Mouse (Mus musculus) limb, embryonic 15.5 days (tissue): Measurements from ENCODE around the gene Snx9. TPM values are rescaled to one million over a fixed set of nuclear protein-coding genes. Genes with fewer than 3 reads are reported as not detected.

Experiments
- ATAC-seq: fragments of 200-750 bp; cut with Nextera tagmentation; 2 replicates; pipeline ENCODE4 v1.8.0; 2017; ENCODE audit warnings: low read depth, moderate TSS enrichment; ENCODE audit not compliant: insufficient number of reproducible peaks, low FRiP score, low TSS enrichment
- H3K27ac ChIP-seq: fragments of 300-500 bp; sonication (generic); 2 replicates; pipeline ENCODE4 v1.5.1; 2015; ENCODE audit warnings: moderate library complexity, mild to moderate bottlenecking, inconsistent platforms
- H3K27me3 ChIP-seq: fragments of 300-500 bp; sonication (generic); 2 replicates; pipeline ENCODE4 v1.6.1; 2015; ENCODE audit warnings: inconsistent platforms
- H3K36me3 ChIP-seq: fragments of 300-500 bp; sonication (generic); 2 replicates; pipeline ENCODE4 v1.6.1; 2015; ENCODE audit warnings: inconsistent platforms
- H3K4me1 ChIP-seq: fragments of 300-500 bp; sonication (generic); 2 replicates; pipeline ENCODE4 v1.6.1; 2015; ENCODE audit warnings: inconsistent platforms
- H3K4me2 ChIP-seq: fragments of 300-500 bp; sonication (generic); 2 replicates; pipeline ENCODE4 v1.6.1; 2015; ENCODE audit warnings: mild to moderate bottlenecking, inconsistent platforms
- H3K4me3 ChIP-seq: fragments of 300-500 bp; sonication (generic); 2 replicates; pipeline ENCODE4 v1.5.1; 2015; ENCODE audit warnings: mild to moderate bottlenecking, inconsistent platforms
- H3K9ac ChIP-seq: fragments of 300-500 bp; sonication (generic); 2 replicates; pipeline ENCODE4 v1.6.1; 2015; ENCODE audit warnings: inconsistent platforms
- H3K9me3 ChIP-seq: fragments of 300-500 bp; sonication (generic); 2 replicates; pipeline ENCODE4 v1.6.1; 2016; ENCODE audit warnings: inconsistent platforms
- WGBS: fragments of 180-500 bp; shearing (Covaris S2); methylation state at CpG from one replicate; pipeline ENCODE4 v1.1.7; 2015; 5-methylcytosine and 5-hydroxymethylcytosine counted together
- polyA plus RNA-seq: library from polyadenylated mRNA; unstranded; fragments of >200 nt; fragmentation: Nextera tagmentation; extraction: Ambion mirVana; gene quantifications from 2 replicates; pipeline ENCODE4 v1.2.1, GENCODE M21; 2015

Gene Snx9
- polyA plus RNA-seq, 1 experiment from 2014 or later: 34.9 TPM

DNA sequence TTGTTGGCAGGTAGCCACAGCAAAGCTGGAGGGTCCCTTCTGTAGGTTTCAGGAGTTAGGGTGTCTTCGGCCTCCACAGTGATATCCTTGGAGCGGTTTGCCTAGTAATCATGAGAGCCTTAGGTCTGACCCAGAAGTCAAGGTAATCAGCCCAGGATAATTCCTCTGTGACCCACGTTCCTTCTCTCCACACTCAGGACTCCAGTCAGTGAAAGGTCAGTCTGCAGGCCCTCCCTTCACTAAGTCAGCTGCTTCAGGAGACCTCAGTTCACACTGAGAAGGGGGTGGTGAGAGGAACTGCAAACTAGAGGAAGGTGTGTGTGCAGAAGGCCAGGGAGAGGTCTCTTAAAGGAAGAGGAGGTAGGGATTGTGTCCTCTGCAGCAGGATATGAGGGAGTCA lies 28.3 kb downstream of the Snx9 start:
- no peak overlapping the region for H3K27ac ChIP-seq
- ATAC-seq: no peak
- no peak overlapping the region for H3K9ac ChIP-seq
- no peaks in the 10 kb centered on the region for H3K9me3 ChIP-seq
- H3K36me3 ChIP-seq: no peaks in the 10 kb centered on the region
- no peak overlapping the region for H3K4me2 ChIP-seq
- H3K4me3 ChIP-seq: no peak overlapping the region
- WGBS: 77% methylated on average over 3 of the region's 3 CpGs
- peaks cover 13% of the 10 kb centered on the region for H3K4me1 ChIP-seq
- H3K27me3 ChIP-seq: no peaks in the 10 kb centered on the region

- Histone ChIP-seq H3K27ac (no peak overlapping the region), H3K4me2 (no peak overlapping the region), H3K27me3 (no peaks in the 10 kb centered on the region), H3K9me3 (no peaks in the 10 kb centered on the region), H3K9ac (no peak overlapping the region), H3K4me1 (peaks cover 19% of the 10 kb centered on the region), H3K4me3 (no peak overlapping the region), H3K36me3 (no peaks in the 10 kb centered on the region)
- WGBS: 64% methylated on average over 5 of the region's 5 CpGs
- ATAC-seq: no peak
Observed at GRCm38 (mm10) chr17:5870002-5870401, 28.9 kb downstream of the Snx9 start.

GRCm38 (mm10) chr17:5870696-5871095 lies 29.6 kb downstream of the Snx9 start:
- WGBS: 91% methylated on average over 11 of the region's 11 CpGs

DNA sequence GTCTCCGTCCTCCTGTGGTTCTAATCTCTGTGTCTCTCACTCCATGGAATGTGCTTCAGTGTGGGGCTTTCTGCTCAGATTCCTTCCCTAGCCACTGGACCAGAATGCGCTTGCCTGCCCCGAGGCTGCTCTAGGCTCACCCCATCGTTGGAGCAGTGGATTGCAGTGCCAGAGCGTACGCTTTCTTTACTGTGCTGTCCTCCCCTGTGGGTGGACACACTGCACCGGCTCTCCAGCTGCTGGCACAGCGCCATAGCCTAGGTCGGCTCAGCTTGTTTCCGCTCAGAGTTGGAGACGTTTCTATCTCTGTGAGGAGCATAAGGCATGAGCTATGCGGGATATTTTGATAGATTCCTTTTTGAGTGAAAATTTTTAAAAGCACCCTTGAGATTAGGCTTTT lies 31.4 kb downstream of the Snx9 start:
- 0 out of 2 replicates have a peak, but pooled peaks have one; percentile 52 for ATAC-seq
- Histone ChIP-seq H3K36me3 (no peaks in the 10 kb centered on the region), H3K4me2 (no peak overlapping the region), H3K4me1 (peaks cover 22% of the 10 kb centered on the region), H3K9ac (no peak overlapping the region), H3K9me3 (no peaks in the 10 kb centered on the region), H3K4me3 (no peak overlapping the region), H3K27ac (peak overlapping the region; percentile 5; the same call in 1 of the 2 replicates), H3K27me3 (no peaks in the 10 kb centered on the region)
- WGBS: 33% methylated on average over 12 of the region's 12 CpGs

More at GRCm38 (mm10) chr17:5870696-5871095, 29.6 kb downstream of the Snx9 start:
- no peak for ATAC-seq
- H3K4me2 ChIP-seq: no peak overlapping the region
- H3K9me3 ChIP-seq: no peaks in the 10 kb centered on the region
- no peak overlapping the region for H3K4me3 ChIP-seq
- no peaks in the 10 kb centered on the region for H3K36me3 ChIP-seq
- no peak overlapping the region for H3K27ac ChIP-seq
- H3K27me3 ChIP-seq: no peaks in the 10 kb centered on the region
- H3K9ac ChIP-seq: no peak overlapping the region
- peaks cover 19% of the 10 kb centered on the region for H3K4me1 ChIP-seq

GRCm38 (mm10) chr17:5874565-5874964 lies 33.4 kb downstream of the Snx9 start:
- Histone ChIP-seq H3K4me3 (no peak overlapping the region), H3K36me3 (no peaks in the 10 kb centered on the region), H3K4me1 (peaks cover 13% of the 10 kb centered on the region), H3K4me2 (no peak overlapping the region), H3K9ac (no peak overlapping the region), H3K27me3 (no peaks in the 10 kb centered on the region), H3K9me3 (no peaks in the 10 kb centered on the region), H3K27ac (no peak overlapping the region)
- 100% methylated on average over 1 of the region's 1 CpGs for WGBS
- no peak for ATAC-seq

GRCm38 (mm10) chr17:5877611-5878157 lies 36.6 kb downstream of the Snx9 start:
- Histone ChIP-seq H3K27me3 (no peaks in the 10 kb centered on the region), H3K4me3 (no peak overlapping the region), H3K36me3 (no peaks in the 10 kb centered on the region), H3K27ac (no peak overlapping the region), H3K9me3 (no peaks in the 10 kb centered on the region), H3K4me2 (no peak overlapping the region), H3K9ac (no peak overlapping the region), H3K4me1 (peaks cover 9% of the 10 kb centered on the region)
- 87% methylated on average over 10 of the region's 10 CpGs for WGBS
- no peak for ATAC-seq

DNA sequence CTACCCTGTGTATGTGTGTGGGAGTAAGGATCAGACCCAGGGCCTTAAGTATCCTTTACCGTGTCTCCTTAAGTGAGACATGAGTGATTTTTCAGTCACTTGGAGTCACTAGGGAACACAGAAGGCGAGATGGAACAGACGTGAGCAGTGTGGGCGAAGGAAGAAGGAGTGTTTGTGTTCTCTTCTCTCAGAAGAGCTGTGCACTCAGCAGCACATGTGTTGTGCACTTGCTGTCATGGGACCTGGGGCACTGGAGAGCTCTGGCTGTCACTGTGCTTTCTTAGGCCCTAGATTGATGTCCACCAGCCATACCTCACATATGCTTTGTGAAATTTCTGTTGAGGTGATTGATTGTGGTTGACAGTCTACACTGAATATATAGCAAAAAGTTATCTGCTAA lies 37.7 kb downstream of the Snx9 start:
- Histone ChIP-seq H3K9ac (no peak overlapping the region), H3K4me2 (no peak overlapping the region), H3K27me3 (no peaks in the 10 kb centered on the region), H3K4me1 (peaks cover 9% of the 10 kb centered on the region), H3K4me3 (no peak overlapping the region), H3K36me3 (no peaks in the 10 kb centered on the region), H3K27ac (no peak overlapping the region), H3K9me3 (no peaks in the 10 kb centered on the region)
- 87% methylated on average over 4 of the region's 4 CpGs for WGBS
- ATAC-seq: no peak

DNA sequence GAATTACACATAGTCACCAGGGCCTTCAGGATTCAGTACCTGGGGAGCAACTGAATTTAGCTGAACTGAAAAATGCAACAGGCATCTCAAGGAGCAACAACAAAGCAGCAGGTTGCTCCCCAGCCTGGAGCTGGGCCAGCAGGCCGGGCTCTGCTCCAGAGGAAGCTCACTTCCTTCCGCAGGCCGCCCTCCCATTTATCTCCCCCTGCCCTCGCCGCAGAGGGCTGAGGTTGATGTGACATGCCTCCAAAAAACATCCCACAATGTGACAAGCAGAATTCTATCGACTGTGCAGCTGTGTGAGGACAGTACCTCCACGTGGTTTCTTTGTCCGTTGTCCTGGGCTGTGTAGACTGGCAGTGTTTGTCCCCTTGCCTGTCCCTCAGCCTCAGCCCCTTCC lies 44.3 kb downstream of the Snx9 start:
- no peak overlapping the region for H3K4me2 ChIP-seq
- H3K36me3 ChIP-seq: peaks cover 6% of the 10 kb centered on the region
- no peak for ATAC-seq
- no peak overlapping the region for H3K4me3 ChIP-seq
- WGBS: 49% methylated on average over 8 of the region's 8 CpGs
- no peaks in the 10 kb centered on the region for H3K9me3 ChIP-seq
- H3K27ac ChIP-seq: peak overlapping the region; percentile 57
- peaks cover 13% of the 10 kb centered on the region for H3K4me1 ChIP-seq
- no peaks in the 10 kb centered on the region for H3K27me3 ChIP-seq
- no peak overlapping the region for H3K9ac ChIP-seq

DNA sequence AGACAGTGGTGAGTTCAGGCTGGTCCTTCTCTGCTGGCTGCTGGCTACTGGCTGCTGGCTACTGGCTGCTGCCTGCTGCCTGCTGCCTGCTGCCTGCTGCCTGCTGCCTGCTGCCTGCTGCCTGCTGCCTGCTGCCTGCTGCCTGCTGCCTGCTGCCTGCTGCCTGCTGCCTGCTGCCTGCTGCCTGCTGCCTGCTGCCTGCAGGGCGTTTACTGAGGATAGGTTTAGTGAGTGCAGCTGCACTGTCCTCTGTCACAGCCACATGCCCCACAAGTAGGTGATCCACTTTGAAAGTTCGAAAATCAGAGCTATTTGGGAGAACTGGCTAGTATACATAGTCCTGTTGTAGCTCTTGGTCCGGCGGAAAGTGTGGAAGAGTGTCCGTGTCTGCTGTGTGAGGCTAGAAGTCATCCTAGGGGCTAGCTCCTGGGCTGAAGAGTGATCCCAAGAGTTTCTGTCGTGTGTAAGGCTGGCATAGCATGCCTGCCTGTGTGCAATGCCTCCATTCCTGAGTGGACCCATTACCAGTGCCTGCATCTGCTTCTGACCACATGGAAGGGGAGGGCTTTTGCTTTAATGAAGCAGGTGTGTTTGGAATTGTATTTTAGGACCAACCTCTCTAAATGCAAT lies 45.2 kb downstream of the Snx9 start:
- peaks cover 14% of the 10 kb centered on the region for H3K36me3 ChIP-seq
- H3K4me1 ChIP-seq: peaks cover 13% of the 10 kb centered on the region
- 71% methylated on average over 6 of the region's 6 CpGs for WGBS
- H3K27me3 ChIP-seq: no peaks in the 10 kb centered on the region
- H3K9me3 ChIP-seq: no peaks in the 10 kb centered on the region
- no peak overlapping the region for H3K4me2 ChIP-seq
- H3K4me3 ChIP-seq: no peak overlapping the region
- no peak overlapping the region for H3K9ac ChIP-seq
- peak overlapping the region; percentile 57; the same call in 1 of the 2 replicates for H3K27ac ChIP-seq
- ATAC-seq: no peak

DNA sequence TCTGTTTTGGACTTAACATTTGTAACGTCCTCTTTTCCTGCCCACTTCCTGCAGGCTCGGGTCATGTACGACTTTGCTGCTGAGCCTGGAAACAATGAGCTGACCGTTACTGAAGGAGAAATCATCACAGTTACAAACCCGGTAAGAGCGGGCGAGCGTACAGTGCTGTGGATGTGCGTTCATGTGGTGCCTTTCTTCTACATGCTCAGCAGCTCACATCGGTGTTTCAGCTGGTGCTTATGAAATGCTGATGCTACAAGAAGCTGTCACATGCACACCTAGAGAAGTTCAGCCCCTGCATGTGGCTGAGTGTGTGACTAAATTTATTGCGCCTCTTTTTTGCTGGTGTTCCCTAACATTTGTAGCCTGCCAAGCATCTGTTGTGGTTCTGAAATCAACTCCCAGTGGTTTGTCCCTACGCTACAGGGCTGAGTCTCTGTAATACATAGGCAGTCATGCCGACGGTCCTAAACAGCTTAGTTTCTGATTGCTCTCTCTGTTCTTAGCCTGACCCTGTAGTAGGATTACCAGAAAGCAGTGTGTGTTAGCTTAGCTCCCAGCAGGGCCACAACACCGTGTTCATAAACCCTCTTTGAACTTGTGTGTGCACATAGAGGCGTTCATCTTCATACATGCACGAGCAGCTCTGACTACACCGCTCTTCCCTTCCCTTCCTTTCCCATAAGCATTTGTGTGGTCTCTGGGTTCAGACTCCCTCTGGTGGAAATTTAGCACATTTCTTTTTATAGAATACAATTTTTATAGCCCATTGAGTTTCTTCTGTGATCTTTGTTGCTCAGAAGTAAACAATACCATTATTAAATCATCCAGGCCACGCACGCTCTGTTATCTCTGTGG lies 46.0 kb downstream of the Snx9 start:
- Histone ChIP-seq H3K4me2 (no peak overlapping the region), H3K4me1 (peaks cover 13% of the 10 kb centered on the region), H3K9me3 (no peaks in the 10 kb centered on the region), H3K27me3 (no peaks in the 10 kb centered on the region), H3K9ac (no peak overlapping the region), H3K36me3 (peaks cover 14% of the 10 kb centered on the region), H3K4me3 (no peak overlapping the region), H3K27ac (peak overlapping the region; percentile 57; the same call in 1 of the 2 replicates)
- ATAC-seq: no peak
- 64% methylated on average over 20 of the region's 20 CpGs for WGBS

DNA sequence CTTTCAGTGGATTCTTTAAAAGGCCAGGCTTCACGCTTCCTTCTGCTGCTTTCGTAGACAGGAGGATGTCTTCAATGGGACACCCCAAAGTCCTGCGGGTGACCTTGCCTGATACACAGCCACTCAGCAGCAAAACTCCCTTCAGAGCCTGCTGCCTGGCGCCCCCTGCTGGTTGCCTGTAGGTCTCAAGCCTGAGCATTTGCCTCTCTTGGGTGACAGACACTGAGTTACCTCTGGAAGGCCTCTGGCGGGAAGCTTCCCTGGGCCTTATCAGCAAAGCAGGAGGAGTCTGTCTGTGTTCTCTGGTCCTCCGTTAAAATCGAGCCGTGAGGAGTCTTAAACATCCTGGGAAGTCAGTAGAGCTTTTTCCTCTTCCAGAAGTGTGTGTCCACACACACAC lies 49.3 kb downstream of the Snx9 start:
- Histone ChIP-seq H3K9ac (no peak overlapping the region), H3K27ac (no peak overlapping the region), H3K36me3 (peaks cover 19% of the 10 kb centered on the region), H3K4me3 (no peak overlapping the region), H3K4me2 (no peak overlapping the region), H3K27me3 (no peaks in the 10 kb centered on the region), H3K9me3 (no peaks in the 10 kb centered on the region), H3K4me1 (peaks cover 15% of the 10 kb centered on the region)
- no peak for ATAC-seq
- WGBS: 39% methylated on average over 8 of the region's 8 CpGs
